Mouse (Mus musculus): Measurements from ENCODE around the gene Ascl2. TPM values are rescaled to one million over a fixed set of nuclear protein-coding genes. Genes with fewer than 3 reads are reported as not detected.
A peak's percentile ranks its signal among the peaks of the same experiment; 100 is the strongest.

The Ascl2 gene
- polyA plus RNA-seq (2012; rRNA removed), result 10.0 and 10.1 TPM in 2 replicates

- no peak for DNase-seq (ENCODE audit: low read depth, low spot score)
- 2% methylated on average over 51 of the region's 51 CpGs for WGBS
These were observed at the start of gene Ascl2 for GRCm38 (mm10) chr7:142968809-142969511. Ascl2 (minus strand) TSS chr7:142969264.

GRCm38 (mm10) chr7:143017181-143017580 lies 48.1 kb upstream of the Ascl2 start:
- no peak for DNase-seq (ENCODE audit: low read depth, low spot score)
- 87% methylated on average over 4 of the region's 4 CpGs for WGBS

- 61% methylated on average over 9 of the region's 9 CpGs for WGBS
- DNase-seq (ENCODE audit: low read depth, low spot score), result no peak
These were observed 47.5 kb upstream of the Ascl2 start for GRCm38 (mm10) chr7:143016424-143017142.

- DNase-seq (ENCODE audit: low read depth, low spot score), result no peak
- WGBS, result 6% methylated on average over 1 of the region's 1 CpGs
These were observed 46.8 kb upstream of the Ascl2 start for GRCm38 (mm10) chr7:143015755-143016423.

- DNase-seq (ENCODE audit: low read depth, low spot score), result no peak
- WGBS, result 71% methylated on average over 7 of the region's 7 CpGs
These were observed 46.0 kb upstream of the Ascl2 start for GRCm38 (mm10) chr7:143014862-143015659.

GRCm38 (mm10) chr7:143013420-143014178 lies 44.5 kb upstream of the Ascl2 start:
- WGBS, result 53% methylated on average over 8 of the region's 8 CpGs
- DNase-seq (ENCODE audit: low read depth, low spot score), result no peak

- DNase-seq (ENCODE audit: low read depth, low spot score), result peak; percentile 21
- WGBS, result 39% methylated on average over 5 of the region's 5 CpGs
These were observed 43.3 kb upstream of the Ascl2 start for GRCm38 (mm10) chr7:143012230-143012875.

- 85% methylated on average over 1 of the region's 1 CpGs for WGBS
- no peak for DNase-seq (ENCODE audit: low read depth, low spot score)
These were observed 42.2 kb upstream of the Ascl2 start for GRCm38 (mm10) chr7:143011226-143011625.

GRCm38 (mm10) chr7:143009996-143010395 lies 40.9 kb upstream of the Ascl2 start:
- no peak for DNase-seq (ENCODE audit: low read depth, low spot score)
- WGBS, result 82% methylated on average over 4 of the region's 4 CpGs

- DNase-seq (ENCODE audit: low read depth, low spot score), result no peak
- 42% methylated on average over 3 of the region's 4 CpGs for WGBS
These were observed 40.1 kb upstream of the Ascl2 start for GRCm38 (mm10) chr7:143008996-143009665.

GRCm38 (mm10) chr7:143008370-143008926 lies 39.4 kb upstream of the Ascl2 start:
- WGBS, result 22% methylated on average over 8 of the region's 8 CpGs
- peak; percentile 43 for DNase-seq (ENCODE audit: low read depth, low spot score)

GRCm38 (mm10) chr7:143007599-143008369 lies 38.7 kb upstream of the Ascl2 start:
- 40% methylated on average over 17 of the region's 17 CpGs for WGBS
- peak; percentile 73 for DNase-seq (ENCODE audit: low read depth, low spot score)

- 95% methylated on average over 8 of the region's 8 CpGs for WGBS
- DNase-seq (ENCODE audit: low read depth, low spot score), result no peak
These were observed 37.9 kb upstream of the Ascl2 start for GRCm38 (mm10) chr7:143006756-143007598.

- no peak for DNase-seq (ENCODE audit: low read depth, low spot score)
These were observed 37.2 kb upstream of the Ascl2 start for GRCm38 (mm10) chr7:143006097-143006755.

GRCm38 (mm10) chr7:143005344-143006096 lies 36.5 kb upstream of the Ascl2 start:
- WGBS, result 89% methylated on average over 6 of the region's 6 CpGs
- no peak for DNase-seq (ENCODE audit: low read depth, low spot score)

More at GRCm38 (mm10) chr7:143006097-143006755, 37.2 kb upstream of the Ascl2 start:
- WGBS, result 90% methylated on average over 2 of the region's 2 CpGs
